7 mouse cellular contexts compared by ENCODE assay signal in the genomic region with DNA sequence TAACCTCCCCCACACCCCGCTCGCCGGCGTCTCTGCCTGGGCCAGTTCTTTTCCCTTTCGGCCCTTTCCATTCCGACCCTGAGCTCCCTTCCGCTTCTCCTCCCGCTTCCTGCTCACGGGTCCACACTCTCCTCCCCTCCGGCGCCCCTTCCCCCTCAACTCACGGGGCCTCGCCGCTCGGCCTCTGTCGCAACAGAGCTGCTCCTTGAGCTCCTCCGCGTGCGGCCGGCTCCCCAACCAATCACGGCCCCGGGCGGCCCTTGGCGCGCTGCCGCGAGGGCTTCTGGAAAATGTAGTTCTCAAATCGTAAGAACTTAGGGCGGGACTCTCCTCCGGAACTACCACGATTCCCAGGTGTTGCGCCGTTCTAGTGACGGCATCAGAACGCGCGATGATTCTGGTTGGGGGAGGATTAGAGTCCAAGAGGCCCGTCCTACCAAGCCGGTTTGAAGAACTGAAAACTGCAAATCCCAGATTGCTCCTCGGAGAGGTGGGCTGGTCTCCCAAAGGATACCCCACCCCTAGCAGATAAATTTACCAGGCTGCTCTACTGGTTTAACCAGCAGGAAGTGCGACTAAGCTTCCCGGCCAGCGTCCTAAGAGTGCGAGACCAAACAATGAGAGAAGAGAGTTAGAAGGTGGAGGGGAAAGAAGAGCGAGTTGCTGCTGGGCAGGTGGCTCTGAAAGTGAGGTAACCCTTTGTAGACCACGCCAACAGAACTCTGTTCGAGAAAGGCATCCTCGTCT. TPM values are rescaled to one million over a fixed set of nuclear protein-coding genes. Genes with fewer than 3 reads are reported as not detected.
A peak's percentile ranks its signal among the peaks of the same experiment; 100 is the strongest.
DNase-seq lines count a peak whose midpoint lies in the region; ATAC-seq lines count a peak whose summit lies in the region.

Gene Abcf2 (minus strand): TSS at position 285 of the 747 bp plus-strand sequence.

- H3K36me3 ChIP-seq in embryonic facial prominence, embryonic 11.5 days (replicated peaks; ENCODE audit: control insufficient read depth, insufficient read depth, low read depth, low read length), result peaks cover 5% of the 10 kb centered on the region
- H3K36me3 ChIP-seq in limb, embryonic 10.5 days, result peaks cover 36% of the 10 kb centered on the region
- H3K36me3 ChIP-seq in midbrain, embryonic 13.5 days, result peaks cover 31% of the 10 kb centered on the region

- H3K9me3 ChIP-seq in embryonic facial prominence, embryonic 11.5 days (replicated peaks; ENCODE audit: control insufficient read depth, low read length), result no peaks in the 10 kb centered on the region
- no peaks in the 10 kb centered on the region for H3K9me3 ChIP-seq in limb, embryonic 10.5 days (replicated peaks)
- no peaks in the 10 kb centered on the region for H3K9me3 ChIP-seq in midbrain, embryonic 13.5 days

- H3K4me2 ChIP-seq in embryonic facial prominence, embryonic 11.5 days (ENCODE audit: low read depth, low read length), result peak within 1 kb of the TSS; percentile 71
- peak within 1 kb of the TSS; percentile 95 for H3K4me2 ChIP-seq in midbrain, embryonic 13.5 days (replicated peaks)

- H3K27ac ChIP-seq in embryonic facial prominence, embryonic 11.5 days (replicated peaks; ENCODE audit: low read depth, low read length), result peak within 1 kb of the TSS; percentile 73
- peak within 1 kb of the TSS; percentile 91 for H3K27ac ChIP-seq in limb, embryonic 10.5 days
- H3K27ac ChIP-seq in midbrain, embryonic 13.5 days, result peak within 1 kb of the TSS; percentile 84

- ATAC-seq in embryonic facial prominence, embryonic 11.5 days (replicated peaks; ENCODE audit: insufficient number of reproducible peaks, low FRiP score, low TSS enrichment, low read depth), result peak; percentile 96
- ATAC-seq in granulocyte monocyte progenitor cell, adult 5-6 weeks (replicated peaks; ENCODE audit: poor library complexity, severe bottlenecking), result peak; percentile 92
- peak; percentile 98 for ATAC-seq in midbrain, embryonic 13.5 days

- peak within 1 kb of the TSS; percentile 79 for H3K4me3 ChIP-seq in embryonic facial prominence, embryonic 11.5 days (ENCODE audit: low read depth, low read length)
- peak within 1 kb of the TSS; percentile 89 for H3K4me3 ChIP-seq in limb, embryonic 10.5 days
- H3K4me3 ChIP-seq in midbrain, embryonic 13.5 days (replicated peaks), result peak within 1 kb of the TSS; percentile 78

- under 1% methylated on average over 48 of the region's 48 CpGs for WGBS in embryonic facial prominence, embryonic 11.5 days
- WGBS in limb, embryonic 10.5 days, result under 1% methylated on average over 48 of the region's 48 CpGs
- under 1% methylated on average over 48 of the region's 48 CpGs for WGBS in midbrain, embryonic 13.5 days

- H3K9ac ChIP-seq in embryonic facial prominence, embryonic 11.5 days (replicated peaks; ENCODE audit: low read length), result peak within 1 kb of the TSS; percentile 80
- H3K9ac ChIP-seq in midbrain, embryonic 13.5 days (replicated peaks), result peak within 1 kb of the TSS; percentile 84

- H3K27me3 ChIP-seq in embryonic facial prominence, embryonic 11.5 days (ENCODE audit: control insufficient read depth, insufficient read depth, low read length), result no peaks in the 10 kb centered on the region
- no peaks in the 10 kb centered on the region for H3K27me3 ChIP-seq in limb, embryonic 10.5 days (ENCODE audit: low read depth, poor library complexity, severe bottlenecking)
- H3K27me3 ChIP-seq in midbrain, embryonic 13.5 days, result no peaks in the 10 kb centered on the region

- H3K4me1 ChIP-seq in embryonic facial prominence, embryonic 11.5 days (ENCODE audit: control insufficient read depth, insufficient read depth, low read length), result no peaks in the 10 kb centered on the region
- peaks cover 16% of the 10 kb centered on the region for H3K4me1 ChIP-seq in limb, embryonic 10.5 days
- peaks cover 23% of the 10 kb centered on the region for H3K4me1 ChIP-seq in midbrain, embryonic 13.5 days (replicated peaks)

- DNase-seq in adrenal gland, postnatal 14 days, result peak; percentile 100
- peak; percentile 100 for DNase-seq in embryonic facial prominence, embryonic 11.5 days (ENCODE audit: low spot score)
- peak; percentile 100 for DNase-seq in kidney, adult 11 months
- DNase-seq in limb, embryonic 10.5 days (ENCODE audit: low spot score), result peak; percentile 100
- peak; percentile 97 for DNase-seq in spleen, adult 12 weeks (ENCODE audit: low spot score)

RNA-seq across cellular contexts. Expression of gene Abcf2, which starts in this region (rescaled TPM):
- 59.3 and 67.0 TPM in 2 replicates for total RNA-seq in adrenal gland, postnatal 14 days (2021)
- polyA plus RNA-seq in embryonic facial prominence, embryonic 11.5 days (2014; fragmentation: Nextera tagmentation; extraction: Ambion mirVana), result 148 and 159 TPM in 2 replicates
- 51.6 and 74.3 TPM in 2 replicates for total RNA-seq in granulocyte monocyte progenitor cell, adult 5-6 weeks (2014; fragmentation: Nextera tagmentation)
- 98.3 and 98.8 TPM in 2 replicates for total RNA-seq in granulocyte monocyte progenitor cell, adult 5-6 weeks (2017)
- 177 and 197 TPM in 2 replicates for polyA plus RNA-seq in limb, embryonic 10.5 days (2016; fragmentation: Nextera tagmentation; extraction: Ambion mirVana)
- polyA plus RNA-seq in midbrain, embryonic 13.5 days (2015; fragmentation: Nextera tagmentation; extraction: Ambion mirVana), result 98.2 and 103 TPM in 2 replicates

Comparison
In these comparisons a context has a peak if more than half of its experiments do, and no peak if none do; other contexts are left out.
1. Peak in every context shown above with its lines: DNase-seq, ATAC-seq, H3K4me3 ChIP-seq and H3K27ac ChIP-seq.